Mouse (Mus musculus) lung, embryonic 15.5 days (tissue): ENCODE measurements around the gene Fam189a1. TPM values are rescaled to one million over a fixed set of nuclear protein-coding genes. Genes with fewer than 3 reads are reported as not detected.
A peak's percentile ranks its signal among the peaks of the same experiment; 100 is the strongest.

Experiments
- ATAC-seq: fragments of 200-750 bp; cut with Nextera tagmentation; 2 replicates; pipeline ENCODE4 v1.8.0; 2017; ENCODE audit warnings: moderate number of reproducible peaks, borderline replicate concordance; ENCODE audit not compliant: low FRiP score, low TSS enrichment; ENCODE audit errors: extremely low read depth
- H3K27ac ChIP-seq: fragments of 300-500 bp; sonication (generic); 2 replicates; pipeline ENCODE4 v1.5.1; 2015; ENCODE audit warnings: moderate library complexity, mild to moderate bottlenecking, inconsistent platforms
- H3K27me3 ChIP-seq: fragments of 300-500 bp; sonication (generic); 2 replicates; pipeline ENCODE4 v1.6.1; 2015; ENCODE audit warnings: inconsistent platforms
- H3K36me3 ChIP-seq: fragments of 300-500 bp; sonication (generic); 2 replicates; pipeline ENCODE4 v1.6.1; 2015; ENCODE audit warnings: inconsistent platforms
- H3K4me1 ChIP-seq: fragments of 300-500 bp; sonication (generic); 2 replicates; pipeline ENCODE4 v1.6.1; 2015; ENCODE audit warnings: inconsistent platforms
- H3K4me2 ChIP-seq: fragments of 300-500 bp; sonication (generic); 2 replicates; pipeline ENCODE4 v1.6.1; 2015; ENCODE audit warnings: inconsistent platforms, mild to moderate bottlenecking, moderate library complexity
- H3K4me3 ChIP-seq: fragments of 300-500 bp; sonication (generic); 2 replicates; pipeline ENCODE4 v1.5.1; 2015; ENCODE audit warnings: mild to moderate bottlenecking, inconsistent platforms
- H3K9ac ChIP-seq: fragments of 300-500 bp; sonication (generic); 2 replicates; pipeline ENCODE4 v1.6.1; 2015; ENCODE audit warnings: inconsistent platforms
- H3K9me3 ChIP-seq: fragments of 300-500 bp; sonication (generic); 2 replicates; pipeline ENCODE4 v1.6.1; 2016; ENCODE audit warnings: inconsistent platforms
- WGBS: fragments of 180-500 bp; shearing (Covaris S2); methylation state at CpG from one replicate; pipeline ENCODE4 v1.1.7; 2015; 5-methylcytosine and 5-hydroxymethylcytosine counted together
- polyA plus RNA-seq: library from polyadenylated mRNA; unstranded; fragments of >200 nt; fragmentation: Nextera tagmentation; extraction: Ambion mirVana; gene quantifications from 2 replicates; pipeline ENCODE4 v1.2.1, GENCODE M21; 2015

Gene Fam189a1
- polyA plus RNA-seq, 1 experiment from 2014 or later, result 0.44 TPM

DNA sequence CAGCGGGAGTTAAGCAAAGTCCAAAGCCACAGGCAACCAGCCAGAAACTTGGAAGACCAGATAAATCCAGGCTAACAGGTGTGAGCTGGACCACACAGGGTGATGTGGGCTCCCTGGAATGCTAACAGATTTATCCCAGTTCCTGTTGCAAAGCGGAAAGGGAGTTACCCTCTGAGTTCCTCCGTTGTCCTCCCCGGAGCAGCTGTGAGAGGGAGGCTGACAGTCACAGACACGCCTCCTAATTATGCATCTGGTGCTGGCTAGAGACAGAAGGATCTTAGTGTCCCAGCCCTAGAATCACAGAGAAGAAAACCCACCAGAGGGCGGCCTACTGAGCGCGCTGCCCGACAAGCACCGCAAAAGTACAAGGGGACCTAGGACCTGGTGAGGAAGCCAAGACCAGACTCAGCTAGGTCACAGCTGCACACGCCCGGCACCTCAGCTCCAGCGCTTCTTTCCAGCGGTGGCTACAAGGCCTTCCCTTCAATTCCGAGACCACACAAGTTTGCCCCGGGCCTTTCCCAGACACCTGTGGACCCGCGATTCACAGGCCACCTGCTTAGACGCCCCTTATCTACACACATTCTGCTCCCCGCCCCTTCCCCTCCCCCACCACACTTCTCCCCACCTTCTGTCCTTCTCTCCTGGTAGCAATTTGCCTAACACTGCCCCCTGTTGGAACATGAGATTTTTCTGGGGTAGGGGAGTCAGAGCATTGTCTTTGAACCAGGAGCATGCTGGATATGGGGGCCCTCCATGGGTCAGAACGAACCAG is 316.4 kb downstream of the Fam189a1 start:
- no peaks in the 10 kb centered on the region for H3K36me3 ChIP-seq
- no peaks in the 10 kb centered on the region for H3K9me3 ChIP-seq
- peak; percentile 46; the same call in 1 of the 2 replicates for ATAC-seq
- H3K27ac ChIP-seq, result no peak overlapping the region
- peak overlapping the region; percentile 53 for H3K4me2 ChIP-seq
- H3K4me3 ChIP-seq, result peak overlapping the region; percentile 17; the same call in 1 of the 2 replicates
- H3K9ac ChIP-seq, result no peak overlapping the region
- H3K4me1 ChIP-seq, result peaks cover 6% of the 10 kb centered on the region; the same call in 1 of the 2 replicates
- H3K27me3 ChIP-seq, result no peaks in the 10 kb centered on the region
- 1% methylated on average over 21 of the region's 21 CpGs for WGBS

DNA sequence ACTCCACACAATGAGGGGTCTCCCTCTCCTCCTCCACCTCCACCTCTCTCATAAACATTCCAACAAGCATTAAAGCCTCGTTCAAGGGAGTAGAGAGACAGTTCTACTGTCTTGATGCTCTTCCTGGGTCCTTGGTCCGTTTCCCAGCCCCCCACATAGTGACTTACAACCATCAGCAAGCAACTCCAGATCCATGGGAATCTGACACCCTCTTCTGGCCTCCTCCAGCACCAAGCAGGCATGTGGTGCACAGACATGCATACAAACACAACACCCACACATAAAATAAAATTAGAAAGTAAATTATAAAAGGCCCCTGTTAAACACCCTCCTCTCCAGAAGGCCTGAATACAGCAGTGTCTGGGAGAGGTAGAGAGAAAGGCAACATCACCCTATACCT is 317.1 kb downstream of the Fam189a1 start:
- Histone ChIP-seq H3K9ac (no peak overlapping the region), H3K27ac (no peak overlapping the region), H3K4me3 (no peak overlapping the region), H3K9me3 (no peaks in the 10 kb centered on the region), H3K4me2 (no peak overlapping the region), H3K27me3 (no peaks in the 10 kb centered on the region), H3K4me1 (peaks cover 6% of the 10 kb centered on the region; the same call in 1 of the 2 replicates), H3K36me3 (no peaks in the 10 kb centered on the region)
- ATAC-seq, result no peak
- 60% methylated on average over 2 of the region's 2 CpGs for WGBS

DNA sequence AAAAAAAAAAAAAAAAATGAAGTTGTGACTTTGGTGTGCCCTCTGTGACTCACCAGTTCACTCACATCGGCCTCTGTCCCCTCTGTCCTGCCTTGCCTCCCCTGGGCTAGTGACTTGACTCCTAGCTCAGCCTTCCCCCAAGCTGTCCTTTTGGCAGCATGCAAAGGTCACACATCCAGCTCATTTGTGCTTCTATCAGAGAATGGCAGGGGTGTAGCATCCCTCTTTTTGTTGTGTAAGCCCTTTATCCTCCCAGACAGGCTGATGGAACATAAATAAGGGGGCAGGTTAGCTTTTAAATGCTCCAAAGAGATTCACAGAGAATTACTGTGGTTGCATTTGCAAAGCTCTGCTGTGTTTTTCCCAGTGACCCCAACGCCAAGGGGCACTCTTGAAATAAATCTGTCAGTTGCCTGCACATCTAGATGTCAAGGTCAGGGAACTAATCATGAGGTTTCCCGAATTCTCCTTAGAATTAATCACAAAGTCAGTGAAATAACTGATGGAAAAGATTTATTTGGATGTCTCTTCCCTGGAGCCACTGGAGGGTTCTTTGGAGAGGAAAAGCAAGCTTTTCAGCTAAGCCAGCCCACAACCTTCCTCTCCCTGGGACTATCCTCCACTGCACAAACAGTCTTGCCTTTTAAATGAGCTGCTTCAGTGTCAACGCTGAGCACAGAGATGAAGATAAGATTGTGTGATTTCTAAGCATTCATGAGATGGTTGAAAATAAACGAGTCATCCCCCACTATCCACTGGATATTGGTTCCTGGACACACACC is 326.0 kb downstream of the Fam189a1 start:
- H3K9me3 ChIP-seq, result no peaks in the 10 kb centered on the region
- no peaks in the 10 kb centered on the region for H3K4me1 ChIP-seq
- H3K9ac ChIP-seq, result no peak overlapping the region
- 25% methylated on average over 5 of the region's 5 CpGs for WGBS
- H3K4me2 ChIP-seq, result no peak overlapping the region
- no peak for ATAC-seq
- H3K36me3 ChIP-seq, result no peaks in the 10 kb centered on the region
- no peak overlapping the region for H3K27ac ChIP-seq
- no peak overlapping the region for H3K4me3 ChIP-seq
- H3K27me3 ChIP-seq, result no peaks in the 10 kb centered on the region

DNA sequence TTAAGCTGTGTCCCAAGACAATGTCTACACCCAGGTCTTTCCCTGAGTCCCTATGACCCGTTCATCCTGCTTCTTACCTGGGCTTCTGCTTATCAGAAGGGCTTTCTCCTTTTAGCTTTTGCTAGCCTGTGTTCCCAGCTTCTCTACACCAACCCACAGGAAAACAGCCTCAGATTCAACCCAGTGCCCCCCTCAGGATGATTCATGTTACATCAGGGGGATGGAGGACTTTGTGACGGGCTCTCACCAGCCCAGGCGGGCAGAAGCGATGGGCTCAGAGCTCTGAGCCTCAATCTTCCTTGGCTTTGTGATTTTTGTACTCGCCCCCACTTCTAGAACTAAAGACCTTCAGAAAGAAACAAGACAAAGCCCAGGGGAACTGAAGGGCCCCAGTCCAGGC is 335.3 kb downstream of the Fam189a1 start:
- ATAC-seq, result no peak
- WGBS, result 78% methylated on average over 5 of the region's 5 CpGs
- Histone ChIP-seq H3K27me3 (no peaks in the 10 kb centered on the region), H3K9ac (no peak overlapping the region), H3K4me1 (no peaks in the 10 kb centered on the region), H3K9me3 (no peaks in the 10 kb centered on the region), H3K27ac (no peak overlapping the region), H3K4me2 (no peak overlapping the region), H3K36me3 (no peaks in the 10 kb centered on the region), H3K4me3 (no peak overlapping the region)

DNA sequence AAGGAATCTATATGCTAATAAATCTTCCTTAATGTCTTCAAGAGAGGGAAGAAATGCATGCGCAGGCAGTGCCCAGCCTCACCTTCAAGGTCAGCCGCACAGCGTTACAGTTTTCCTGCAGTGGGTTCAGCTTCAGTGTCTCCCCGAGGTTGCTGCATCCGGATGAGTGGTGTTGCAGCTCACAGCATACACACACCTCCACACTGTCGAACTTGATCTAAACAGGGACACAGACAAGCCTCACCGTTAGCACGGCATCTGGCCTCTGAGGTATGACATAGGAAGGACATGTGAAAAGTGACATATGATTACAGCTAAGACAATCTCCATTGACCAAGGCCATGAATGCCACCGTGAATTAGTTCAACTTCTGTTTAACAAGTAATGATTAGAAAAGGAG is 336.7 kb downstream of the Fam189a1 start:
- no peak for ATAC-seq
- no peaks in the 10 kb centered on the region for H3K27me3 ChIP-seq

DNA sequence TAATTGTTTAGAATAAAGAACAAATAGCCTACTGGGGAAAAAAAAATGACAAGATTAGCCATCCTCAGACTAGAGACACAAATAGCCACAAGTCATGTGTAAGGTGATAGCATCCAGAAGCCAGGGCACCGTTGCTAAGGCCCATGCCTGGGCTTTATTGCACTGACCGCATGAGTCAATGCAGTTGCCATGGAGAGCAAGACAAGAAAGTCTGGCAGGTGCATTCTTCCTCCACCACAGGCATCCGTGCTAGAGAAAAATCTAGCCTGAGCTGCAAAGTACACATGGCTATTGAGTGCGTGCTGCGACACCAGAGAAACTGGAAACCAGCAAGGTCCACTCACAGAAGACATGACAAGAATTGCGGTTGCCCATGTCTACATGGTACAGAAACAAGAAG is 347.5 kb downstream of the Fam189a1 start:
- no peaks in the 10 kb centered on the region for H3K9me3 ChIP-seq
- no peaks in the 10 kb centered on the region for H3K36me3 ChIP-seq
- no peaks in the 10 kb centered on the region for H3K4me1 ChIP-seq
- ATAC-seq, result no peak
- no peak overlapping the region for H3K4me3 ChIP-seq
- H3K27ac ChIP-seq, result no peak overlapping the region
- no peak overlapping the region for H3K4me2 ChIP-seq
- H3K27me3 ChIP-seq, result no peaks in the 10 kb centered on the region
- WGBS, result 78% methylated on average over 6 of the region's 6 CpGs
- H3K9ac ChIP-seq, result no peak overlapping the region

More for the DNA sequence above, 336.7 kb downstream of the Fam189a1 start:
- Histone ChIP-seq H3K4me2 (no peak overlapping the region), H3K4me3 (no peak overlapping the region), H3K9me3 (no peaks in the 10 kb centered on the region), H3K36me3 (no peaks in the 10 kb centered on the region), H3K4me1 (no peaks in the 10 kb centered on the region), H3K9ac (no peak overlapping the region), H3K27ac (no peak overlapping the region)
- 64% methylated on average over 9 of the region's 9 CpGs for WGBS

DNA sequence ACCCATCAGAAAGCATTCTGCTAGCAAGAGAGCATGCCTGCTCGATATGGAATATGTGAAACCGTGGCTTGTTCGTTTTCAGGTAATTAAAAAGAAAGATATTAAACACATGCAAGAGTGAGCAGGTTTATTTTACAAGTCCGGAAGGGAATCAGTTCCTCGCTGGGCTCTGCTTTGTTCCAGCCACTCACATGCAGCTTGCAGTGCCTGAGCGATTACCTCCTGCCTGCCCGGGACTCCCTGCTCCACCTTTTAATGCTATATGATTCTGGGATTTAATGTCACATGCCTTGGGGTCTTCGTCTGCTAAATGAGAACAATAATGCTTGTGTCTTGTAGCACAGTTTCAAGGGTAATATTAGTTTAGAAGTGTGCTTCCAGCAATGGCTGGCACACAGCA is 351.3 kb downstream of the Fam189a1 start:
- Histone ChIP-seq H3K27me3 (no peaks in the 10 kb centered on the region), H3K4me2 (no peak overlapping the region), H3K9me3 (no peaks in the 10 kb centered on the region), H3K4me3 (no peak overlapping the region), H3K9ac (no peak overlapping the region), H3K4me1 (no peaks in the 10 kb centered on the region), H3K36me3 (no peaks in the 10 kb centered on the region), H3K27ac (no peak overlapping the region)
- whole genome bisulfite sequencing, result 80% methylated on average over 8 of the region's 8 CpGs
- ATAC-seq, result no peak

DNA sequence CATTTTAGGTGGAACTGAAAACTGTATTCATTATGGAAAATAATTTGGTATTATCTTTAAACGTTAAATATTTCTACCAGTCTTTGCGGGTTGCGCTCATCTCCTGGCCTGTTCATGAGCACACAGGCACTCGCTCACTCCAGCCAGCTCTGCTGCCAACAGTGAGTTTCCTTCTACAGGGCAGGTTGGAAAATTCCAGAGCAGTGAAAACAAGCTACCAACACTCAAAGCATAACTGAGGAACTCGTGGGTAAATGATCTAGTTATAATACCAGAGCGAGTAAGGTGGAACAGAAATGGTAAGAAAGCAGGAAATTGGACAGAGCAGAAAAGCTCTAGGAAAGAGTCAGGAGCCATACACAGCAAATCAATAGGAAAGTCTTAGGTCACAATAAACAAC is 360.8 kb downstream of the Fam189a1 start:
- Histone ChIP-seq H3K4me3 (no peak overlapping the region), H3K9me3 (no peaks in the 10 kb centered on the region), H3K4me1 (no peaks in the 10 kb centered on the region), H3K36me3 (no peaks in the 10 kb centered on the region), H3K9ac (no peak overlapping the region), H3K27me3 (no peaks in the 10 kb centered on the region), H3K27ac (no peak overlapping the region), H3K4me2 (no peak overlapping the region)
- ATAC-seq, result no peak
- WGBS, result 72% methylated on average over 6 of the region's 6 CpGs

DNA sequence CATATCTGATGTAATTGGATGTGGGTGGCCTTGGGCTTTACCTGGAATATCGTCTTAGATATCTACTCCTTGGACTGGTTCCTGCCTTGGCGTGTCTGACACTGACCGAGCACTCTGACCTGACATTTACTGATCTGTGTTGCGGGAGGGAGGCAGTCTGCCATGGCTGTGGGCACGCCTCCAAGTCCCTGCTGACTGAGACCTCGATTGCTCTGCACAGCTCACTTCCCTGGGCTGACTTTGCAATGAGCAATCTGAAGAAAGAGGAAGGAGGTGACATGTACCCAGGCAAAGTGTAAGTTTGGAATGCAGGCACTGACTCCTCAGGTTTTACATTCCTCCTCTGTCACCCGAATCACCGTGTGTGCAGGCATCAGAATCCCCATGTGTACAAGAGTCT is 364.3 kb downstream of the Fam189a1 start:
- ATAC-seq, result no peak
- WGBS, result 36% methylated on average over 8 of the region's 8 CpGs

DNA sequence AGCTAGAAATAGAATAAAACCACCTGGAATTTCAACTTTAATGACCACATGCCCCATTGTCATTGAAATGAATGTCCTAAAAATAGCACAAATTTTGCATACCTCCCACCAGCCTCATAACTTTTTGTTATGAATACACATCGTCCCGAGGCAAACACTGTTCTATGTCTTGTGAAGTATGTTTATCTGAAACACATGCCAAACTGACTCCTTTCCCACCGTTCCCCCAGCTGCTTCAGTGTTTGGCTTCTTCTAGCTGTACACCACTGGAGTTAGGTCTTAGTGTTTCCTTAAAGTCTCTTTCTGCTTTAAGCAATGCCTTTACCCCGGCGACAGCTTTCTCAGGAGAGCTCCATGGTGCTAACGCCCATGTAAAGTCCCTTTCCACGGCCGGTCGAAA is 365.2 kb downstream of the Fam189a1 start:
- Histone ChIP-seq H3K4me1 (no peaks in the 10 kb centered on the region), H3K9me3 (no peaks in the 10 kb centered on the region), H3K4me3 (no peak overlapping the region), H3K9ac (no peak overlapping the region), H3K4me2 (no peak overlapping the region), H3K27ac (no peak overlapping the region), H3K36me3 (no peaks in the 10 kb centered on the region), H3K27me3 (no peaks in the 10 kb centered on the region)
- 65% methylated on average over 9 of the region's 9 CpGs for WGBS
- no peak for ATAC-seq

More for the DNA sequence above, 364.3 kb downstream of the Fam189a1 start:
- Histone ChIP-seq H3K4me2 (no peak overlapping the region), H3K4me3 (no peak overlapping the region), H3K9me3 (no peaks in the 10 kb centered on the region), H3K36me3 (no peaks in the 10 kb centered on the region), H3K27ac (no peak overlapping the region), H3K9ac (no peak overlapping the region), H3K27me3 (no peaks in the 10 kb centered on the region), H3K4me1 (no peaks in the 10 kb centered on the region)

DNA sequence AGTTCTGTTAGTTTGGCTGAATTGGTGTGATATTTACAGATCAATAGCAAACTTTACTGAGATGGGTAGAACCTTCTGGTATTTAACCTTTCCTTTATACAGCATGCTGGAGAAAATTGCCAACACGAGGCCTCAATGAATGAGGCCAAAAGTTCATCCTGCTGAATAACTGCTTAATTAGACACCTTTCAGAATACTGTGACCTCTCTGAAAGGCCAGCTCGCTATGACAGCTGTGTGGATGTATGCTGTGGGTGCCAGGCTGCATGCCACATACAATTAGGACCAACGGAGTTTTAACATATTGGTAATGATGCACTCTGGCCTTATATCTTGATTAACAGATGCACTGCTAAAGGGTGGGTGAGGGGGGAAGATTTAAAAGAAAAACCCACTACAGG is 371.3 kb downstream of the Fam189a1 start:
- ATAC-seq, result no peak
- 61% methylated on average over 3 of the region's 3 CpGs for WGBS
- Histone ChIP-seq H3K4me1 (no peaks in the 10 kb centered on the region), H3K27me3 (no peaks in the 10 kb centered on the region), H3K9ac (no peak overlapping the region), H3K4me3 (no peak overlapping the region), H3K27ac (no peak overlapping the region), H3K9me3 (no peaks in the 10 kb centered on the region), H3K4me2 (no peak overlapping the region), H3K36me3 (no peaks in the 10 kb centered on the region)

DNA sequence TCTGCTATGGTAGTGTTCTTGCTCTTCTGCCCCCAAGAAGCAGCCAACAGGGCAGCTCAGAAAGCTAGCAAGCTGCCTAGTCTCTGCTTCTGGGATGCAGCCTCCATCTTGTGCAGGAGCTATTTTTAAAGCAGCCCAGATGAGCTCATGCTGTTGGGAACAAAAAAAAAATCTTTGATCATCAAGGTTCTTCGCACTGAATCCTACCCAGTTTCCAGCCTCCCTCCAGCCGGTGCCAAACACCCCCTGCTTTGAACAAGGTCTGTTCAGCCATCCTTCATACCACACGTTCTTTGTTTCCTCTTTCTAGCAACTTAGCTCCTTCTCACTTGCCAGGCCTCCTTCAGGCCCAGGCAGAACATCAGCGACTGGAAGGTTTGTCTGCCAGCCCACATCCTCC is 376.9 kb downstream of the Fam189a1 start:
- Histone ChIP-seq H3K36me3 (no peaks in the 10 kb centered on the region), H3K4me3 (no peak overlapping the region), H3K27ac (no peak overlapping the region), H3K9me3 (no peaks in the 10 kb centered on the region), H3K4me2 (no peak overlapping the region), H3K4me1 (no peaks in the 10 kb centered on the region), H3K9ac (no peak overlapping the region), H3K27me3 (no peaks in the 10 kb centered on the region)
- 67% methylated on average over 4 of the region's 4 CpGs for WGBS
- no peak for ATAC-seq
